Mouse (Mus musculus) ES-E14 (cell line): ENCODE results near the gene Rbm4. TPM values are rescaled to one million over a fixed set of nuclear protein-coding genes. Genes with fewer than 3 reads are reported as not detected.
A peak's percentile ranks its signal among the peaks of the same experiment; 100 is the strongest.

ENCODE experiments used
- DNase-seq: peaks from one replicate; pipeline ENCODE4 v3.0.0-alpha.2; 2013; ENCODE audit warnings: low read depth, low spot score
- H3K27ac ChIP-seq: 2 replicates; pipeline ENCODE4 v1.5.1; 2012; ENCODE audit warnings: low read depth, mild to moderate bottlenecking, low read length, moderate library complexity, mixed read lengths; ENCODE audit not compliant: poor library complexity, insufficient read depth, severe bottlenecking
- H3K36me3 ChIP-seq: 2 replicates; pipeline ENCODE4 v1.6.1; 2012; ENCODE audit warnings: mild to moderate bottlenecking, low read length, moderate library complexity, mixed read lengths; ENCODE audit not compliant: control insufficient read depth, poor library complexity, insufficient read depth, severe bottlenecking
- H3K4me1 ChIP-seq, 2 experiments: fragments of 150-350 bp in 1 of 2; sonication (generic) in 1 of 2; 2 replicates each; pipeline ENCODE4 v1.6.1; 2012; ENCODE audit warnings: low read length in 2 of 2, mild to moderate bottlenecking in 1 of 2, mixed read lengths in 1 of 2; ENCODE audit not compliant: control insufficient read depth in 2 of 2, insufficient read depth in 2 of 2, poor library complexity in 1 of 2
- H3K4me3 ChIP-seq, 2 experiments: fragments of 150-350 bp in 1 of 2; sonication (generic) in 1 of 2; 2 replicates each; pipeline ENCODE4 v1.5.1; 2012; ENCODE audit warnings: low read length in 2 of 2, low read depth in 1 of 2, mild to moderate bottlenecking in 1 of 2, mixed read lengths in 1 of 2; ENCODE audit not compliant: insufficient read depth in 1 of 2, poor library complexity in 1 of 2, severe bottlenecking in 1 of 2
- H3K9ac ChIP-seq: 2 replicates; pipeline ENCODE4 v1.6.1; 2012; ENCODE audit warnings: low read depth, mild to moderate bottlenecking, low read length, mixed read lengths; ENCODE audit not compliant: poor library complexity, insufficient read depth, severe bottlenecking
- H3K9me3 ChIP-seq: fragments of 150-350 bp; sonication (generic); 2 replicates; pipeline ENCODE4 v1.6.1; 2012; ENCODE audit warnings: low read depth, mild to moderate bottlenecking, low read length; ENCODE audit not compliant: control insufficient read depth, insufficient read depth
- CHD2 ChIP-seq: IDR thresholded peaks from 2 replicates; pipeline ENCODE4 v1.6.1; 2014; ENCODE audit warnings: mild to moderate bottlenecking, low read depth, low read length, inconsistent platforms
- HCFC1 ChIP-seq: IDR thresholded peaks from 2 replicates; pipeline ENCODE4 v1.6.1; 2012; ENCODE audit warnings: low read length, inconsistent platforms, borderline replicate concordance; ENCODE audit not compliant: insufficient read depth
- MAFK ChIP-seq: IDR thresholded peaks from 2 replicates; pipeline ENCODE4 v1.6.1; 2014; ENCODE audit warnings: mild to moderate bottlenecking, low read depth, low read length, inconsistent platforms; ENCODE audit not compliant: insufficient read depth
- ZC3H11A ChIP-seq: IDR thresholded peaks from 2 replicates; pipeline ENCODE4 v1.6.1; 2012; ENCODE audit warnings: low read depth, mild to moderate bottlenecking, inconsistent platforms, low read length, borderline replicate concordance
- ZNF384 ChIP-seq: IDR thresholded peaks from 2 replicates; pipeline ENCODE4 v1.6.1; 2012; ENCODE audit warnings: low read depth, low read length, inconsistent platforms
- in situ Hi-C, 2 experiments: fragments of 600-800 bp; cut with MboI; formaldehyde crosslinking; loops; one replicate each; pipeline ENCODE4 v1.15.1; 2025; ENCODE audit warnings: low sequenced_read_pairs in 2 of 2, inconsistent platforms in 1 of 2; ENCODE audit not compliant: unreplicated experiment in 2 of 2
- total RNA-seq: library from RNA; depleted of rRNA; stranded (reverse); fragments of 300-350 nt; gene quantifications from 2 replicates; pipeline ENCODE4 v1.2.3, GENCODE M21; 2012

Gene Rbm4
- total RNA-seq, 1 experiment: 122 TPM

- Histone ChIP-seq H3K9me3 (no peaks in the 10 kb centered on the region), H3K36me3 (peaks cover 8% of the 10 kb centered on the region; the same call in 1 of the 2 replicates), H3K4me3 (no peak overlapping the region), H3K27ac (no peak overlapping the region), H3K4me1 (no peaks in the 10 kb centered on the region), H3K9ac (no peak overlapping the region)
- TF ChIP-seq ZC3H11A: no peak
- TF ChIP-seq MAFK: no peak
- TF ChIP-seq ZNF384: no peak
- TF ChIP-seq CHD2: no peak
- no peak for TF ChIP-seq HCFC1
- in situ Hi-C loops: loop anchor here in 1 of 2 experiments (25.0 kb wide), 1 partner anchor 108 kb away; the partner anchor contains the start of gene Rce1
- no peak for DNase-seq
Observed at GRCm38 (mm10) chr19:4745057-4745456, 48.6 kb downstream of the Rbm4 start.

DNA sequence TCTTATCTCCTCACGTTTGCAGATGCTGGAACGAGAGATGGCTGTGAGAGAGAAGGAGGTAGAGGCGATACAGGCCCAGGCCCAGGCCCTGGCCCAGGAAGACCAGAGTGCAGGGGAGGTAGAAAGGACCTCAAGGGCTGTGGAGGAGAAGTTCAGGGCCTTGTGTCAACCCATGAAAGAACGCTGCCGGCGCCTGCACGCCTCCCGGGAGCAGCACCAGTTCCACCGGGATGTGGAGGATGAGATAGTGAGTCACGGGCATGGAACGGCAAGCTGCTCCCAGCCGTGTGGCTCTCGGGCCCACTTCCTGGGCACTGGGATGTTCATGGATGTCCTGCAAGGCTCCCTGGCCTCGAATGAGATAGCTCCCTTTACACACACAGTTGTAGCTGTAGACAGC is 49.7 kb downstream of the Rbm4 start:
- H3K4me3 ChIP-seq: no peak overlapping the region
- no peak overlapping the region for H3K27ac ChIP-seq
- peaks cover 0 to 2% of the 10 kb centered on the region in 2 experiments; a peak in 1 of 4 replicates for H3K4me1 ChIP-seq
- no peak for TF ChIP-seq ZC3H11A
- no peak for TF ChIP-seq CHD2
- TF ChIP-seq ZNF384: no peak
- no peak for TF ChIP-seq MAFK
- no peak for TF ChIP-seq HCFC1
- no peak overlapping the region for H3K9ac ChIP-seq
- no peaks in the 10 kb centered on the region for H3K9me3 ChIP-seq
- peaks cover 11% of the 10 kb centered on the region; the same call in 1 of the 2 replicates for H3K36me3 ChIP-seq
- DNase-seq: no peak
- in situ Hi-C loops: loop anchor here (5.0 to 25.0 kb wide), 2 partner anchors 97 to 107 kb away; partner anchors contain the start of gene Rce1 (in 1 of the 2)

DNA sequence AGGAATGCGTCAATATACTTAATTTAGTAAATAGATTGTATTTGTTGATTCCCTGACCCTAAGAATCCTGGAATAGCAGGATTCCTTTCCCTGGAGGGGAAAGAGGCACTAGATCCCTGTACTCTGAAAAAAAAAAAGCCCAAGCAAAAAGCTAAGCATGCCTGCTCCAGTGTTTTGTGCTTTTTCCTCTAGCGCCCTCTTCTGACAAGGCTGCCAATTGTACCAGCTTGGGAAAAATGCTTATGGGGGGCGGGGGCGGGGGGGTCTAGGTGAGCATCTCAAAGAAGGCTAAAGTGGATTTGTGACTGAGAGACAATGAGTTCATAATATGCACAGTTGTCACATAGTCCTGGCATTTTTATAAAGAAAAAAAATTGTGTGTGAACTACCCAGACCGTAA is 50.2 kb downstream of the Rbm4 start:
- peak; percentile 43 for DNase-seq
- peaks cover 11% of the 10 kb centered on the region; the same call in 1 of the 2 replicates for H3K36me3 ChIP-seq
- no peak overlapping the region for H3K27ac ChIP-seq
- no peaks in the 10 kb centered on the region for H3K9me3 ChIP-seq
- TF ChIP-seq HCFC1 (no peak), ZNF384 (peak; percentile 87), MAFK (no peak), ZC3H11A (0 out of 2 replicates have a peak, but pooled peaks have one; percentile 12), CHD2 (no peak)
- in situ Hi-C loops: loop anchor here (5.0 to 25.0 kb wide), 2 partner anchors 96 to 106 kb away; partner anchors contain the start of gene Rce1 (in 1 of the 2)
- no peak overlapping the region for H3K9ac ChIP-seq
- H3K4me3 ChIP-seq: no peak overlapping the region
- peaks cover 0 to 3% of the 10 kb centered on the region in 2 experiments; a peak in 1 of 4 replicates for H3K4me1 ChIP-seq

- TF ChIP-seq HCFC1: no peak
- no peak for TF ChIP-seq MAFK
- TF ChIP-seq ZC3H11A: no peak
- no peak overlapping the region for H3K9ac ChIP-seq
- H3K4me3 ChIP-seq: no peak overlapping the region
- DNase-seq: no peak
- H3K9me3 ChIP-seq: no peaks in the 10 kb centered on the region
- in situ Hi-C loops: loop anchor here (5.0 to 25.0 kb wide), 2 partner anchors 95 to 105 kb away; partner anchors contain the start of gene Rce1 (in 1 of the 2)
- peaks cover 0 to 3% of the 10 kb centered on the region in 2 experiments; a peak in 1 of 4 replicates for H3K4me1 ChIP-seq
- H3K36me3 ChIP-seq: peaks cover 11% of the 10 kb centered on the region; the same call in 1 of the 2 replicates
- H3K27ac ChIP-seq: no peak overlapping the region
Observed at GRCm38 (mm10) chr19:4742229-4742628, 51.5 kb downstream of the Rbm4 start.

- H3K4me1 ChIP-seq: peaks cover 0 to 3% of the 10 kb centered on the region in 2 experiments; a peak in 1 of 4 replicates
- in situ Hi-C loops: loop anchor here (5.0 to 25.0 kb wide), 2 partner anchors 94 to 104 kb away; partner anchors contain the start of gene Rce1 (in 1 of the 2)
- peaks cover 8% of the 10 kb centered on the region; the same call in 1 of the 2 replicates for H3K36me3 ChIP-seq
- no peak for DNase-seq
- H3K4me3 ChIP-seq: no peak overlapping the region
- no peaks in the 10 kb centered on the region for H3K9me3 ChIP-seq
- H3K27ac ChIP-seq: no peak overlapping the region
- no peak overlapping the region for H3K9ac ChIP-seq
- TF ChIP-seq ZC3H11A (no peak), MAFK (no peak), ZNF384 (no peak), CHD2 (no peak), HCFC1 (no peak)
Observed at GRCm38 (mm10) chr19:4741482-4741881, 52.2 kb downstream of the Rbm4 start.
